Mouse (Mus musculus): ENCODE data around the gene Gpr158. TPM values are rescaled to one million over a fixed set of nuclear protein-coding genes. Genes with fewer than 3 reads are reported as not detected.

Gene Gpr158
- polyA plus RNA-seq, 1 experiment from 2014 or later, result 0.63 TPM

GRCm38 (mm10) chr2:21684736-21685135 lies 317.4 kb downstream of the Gpr158 start:
- no peak overlapping the region for H3K27ac ChIP-seq (ENCODE audit: low read depth, low read length)
- no peak overlapping the region for H3K9ac ChIP-seq (ENCODE audit: low read length)
- H3K4me2 ChIP-seq, result no peak overlapping the region
- no peaks in the 10 kb centered on the region for H3K27me3 ChIP-seq (ENCODE audit: control insufficient read depth, insufficient read depth, low read length)
- WGBS, result 87% methylated on average over 3 of the region's 3 CpGs
- DNase-seq (ENCODE audit: low spot score, missing footprints) (no peak), ATAC-seq (ENCODE audit: low FRiP score) (no peak)
- H3K4me1 ChIP-seq (ENCODE audit: control insufficient read depth, insufficient read depth, low read length), result no peaks in the 10 kb centered on the region
- H3K4me3 ChIP-seq (ENCODE audit: low read depth, low read length), result no peak overlapping the region
- no peaks in the 10 kb centered on the region for H3K36me3 ChIP-seq (ENCODE audit: control insufficient read depth, insufficient read depth, low read length)
- no peaks in the 10 kb centered on the region for H3K9me3 ChIP-seq (ENCODE audit: control insufficient read depth, low read length)

GRCm38 (mm10) chr2:21693128-21693527 lies 325.8 kb downstream of the Gpr158 start:
- Histone ChIP-seq H3K27ac (ENCODE audit: low read depth, low read length) (no peak overlapping the region), H3K4me1 (ENCODE audit: control insufficient read depth, insufficient read depth, low read length) (no peaks in the 10 kb centered on the region), H3K36me3 (ENCODE audit: control insufficient read depth, insufficient read depth, low read length) (no peaks in the 10 kb centered on the region), H3K9ac (ENCODE audit: low read length) (no peak overlapping the region), H3K4me2 (no peak overlapping the region), H3K9me3 (ENCODE audit: control insufficient read depth, low read length) (no peaks in the 10 kb centered on the region), H3K27me3 (ENCODE audit: control insufficient read depth, insufficient read depth, low read length) (no peaks in the 10 kb centered on the region), H3K4me3 (ENCODE audit: low read depth, low read length) (no peak overlapping the region)
- 91% methylated on average over 9 of the region's 9 CpGs for WGBS
- ATAC-seq (ENCODE audit: low FRiP score) (no peak), DNase-seq (ENCODE audit: low spot score, missing footprints) (no peak)

- ATAC-seq (ENCODE audit: low FRiP score), result no peak
- H3K9ac ChIP-seq (ENCODE audit: low read length), result no peak overlapping the region
- no peaks in the 10 kb centered on the region for H3K9me3 ChIP-seq (ENCODE audit: control insufficient read depth, low read length)
- no peaks in the 10 kb centered on the region for H3K4me1 ChIP-seq (ENCODE audit: control insufficient read depth, insufficient read depth, low read length)
- H3K27me3 ChIP-seq (ENCODE audit: control insufficient read depth, insufficient read depth, low read length), result no peaks in the 10 kb centered on the region
- H3K36me3 ChIP-seq (ENCODE audit: control insufficient read depth, insufficient read depth, low read length), result no peaks in the 10 kb centered on the region
- H3K27ac ChIP-seq (ENCODE audit: low read depth, low read length), result no peak overlapping the region
- no peak overlapping the region for H3K4me3 ChIP-seq (ENCODE audit: low read depth, low read length)
- WGBS, result 76% methylated on average over 5 of the region's 5 CpGs
- no peak for DNase-seq (ENCODE audit: low spot score, missing footprints)
- H3K4me2 ChIP-seq, result no peak overlapping the region
These were observed 326.7 kb downstream of the Gpr158 start for GRCm38 (mm10) chr2:21693807-21694594.

- Histone ChIP-seq H3K4me3 (ENCODE audit: low read depth, low read length) (no peak overlapping the region), H3K9ac (ENCODE audit: low read length) (no peak overlapping the region), H3K27me3 (ENCODE audit: control insufficient read depth, insufficient read depth, low read length) (no peaks in the 10 kb centered on the region), H3K4me2 (no peak overlapping the region), H3K9me3 (ENCODE audit: control insufficient read depth, low read length) (no peaks in the 10 kb centered on the region), H3K36me3 (ENCODE audit: control insufficient read depth, insufficient read depth, low read length) (no peaks in the 10 kb centered on the region), H3K4me1 (ENCODE audit: control insufficient read depth, insufficient read depth, low read length) (no peaks in the 10 kb centered on the region), H3K27ac (ENCODE audit: low read depth, low read length) (no peak overlapping the region)
- ATAC-seq (ENCODE audit: low FRiP score), result no peak
- no peak for DNase-seq (ENCODE audit: low spot score, missing footprints)
- 97% methylated on average over 4 of the region's 4 CpGs for WGBS
These were observed 360.7 kb downstream of the Gpr158 start for GRCm38 (mm10) chr2:21728075-21728474.

GRCm38 (mm10) chr2:21783721-21784120 lies 416.4 kb downstream of the Gpr158 start:
- 86% methylated on average over 2 of the region's 2 CpGs for WGBS
- no peaks in the 10 kb centered on the region for H3K9me3 ChIP-seq (ENCODE audit: control insufficient read depth, low read length)
- H3K4me1 ChIP-seq (ENCODE audit: control insufficient read depth, insufficient read depth, low read length), result no peaks in the 10 kb centered on the region
- H3K27ac ChIP-seq (ENCODE audit: low read depth, low read length), result no peak overlapping the region
- H3K4me2 ChIP-seq, result no peak overlapping the region
- no peak overlapping the region for H3K4me3 ChIP-seq (ENCODE audit: low read depth, low read length)
- no peak overlapping the region for H3K9ac ChIP-seq (ENCODE audit: low read length)
- H3K27me3 ChIP-seq (ENCODE audit: control insufficient read depth, insufficient read depth, low read length), result no peaks in the 10 kb centered on the region
- DNase-seq (ENCODE audit: low spot score, missing footprints), result no peak
- no peaks in the 10 kb centered on the region for H3K36me3 ChIP-seq (ENCODE audit: control insufficient read depth, insufficient read depth, low read length)
- no peak for ATAC-seq (ENCODE audit: low FRiP score)

- ATAC-seq (ENCODE audit: low FRiP score) (no peak), DNase-seq (ENCODE audit: low spot score, missing footprints) (no peak)
- H3K36me3 ChIP-seq (ENCODE audit: control insufficient read depth, insufficient read depth, low read length), result no peaks in the 10 kb centered on the region
- H3K27me3 ChIP-seq (ENCODE audit: control insufficient read depth, insufficient read depth, low read length), result no peaks in the 10 kb centered on the region
- no peak overlapping the region for H3K9ac ChIP-seq (ENCODE audit: low read length)
- 84% methylated on average over 2 of the region's 2 CpGs for WGBS
- no peak overlapping the region for H3K27ac ChIP-seq (ENCODE audit: low read depth, low read length)
- H3K4me1 ChIP-seq (ENCODE audit: control insufficient read depth, insufficient read depth, low read length), result no peaks in the 10 kb centered on the region
- H3K9me3 ChIP-seq (ENCODE audit: control insufficient read depth, low read length), result no peaks in the 10 kb centered on the region
- H3K4me3 ChIP-seq (ENCODE audit: low read depth, low read length), result no peak overlapping the region
- no peak overlapping the region for H3K4me2 ChIP-seq
These were observed 425.8 kb downstream of the Gpr158 start for GRCm38 (mm10) chr2:21793156-21793555.

- ATAC-seq (ENCODE audit: low FRiP score) (no peak), DNase-seq (ENCODE audit: low spot score, missing footprints) (no peak)
These were observed 432.3 kb downstream of the Gpr158 start for GRCm38 (mm10) chr2:21799616-21800015.

GRCm38 (mm10) chr2:21800045-21800444 lies 432.7 kb downstream of the Gpr158 start:
- H3K36me3 ChIP-seq (ENCODE audit: control insufficient read depth, insufficient read depth, low read length), result no peaks in the 10 kb centered on the region
- H3K9ac ChIP-seq (ENCODE audit: low read length), result no peak overlapping the region
- H3K9me3 ChIP-seq (ENCODE audit: control insufficient read depth, low read length), result no peaks in the 10 kb centered on the region
- DNase-seq (ENCODE audit: low spot score, missing footprints) (no peak), ATAC-seq (ENCODE audit: low FRiP score) (no peak)
- H3K4me1 ChIP-seq (ENCODE audit: control insufficient read depth, insufficient read depth, low read length), result no peaks in the 10 kb centered on the region
- no peak overlapping the region for H3K4me2 ChIP-seq
- no peak overlapping the region for H3K4me3 ChIP-seq (ENCODE audit: low read depth, low read length)
- no peak overlapping the region for H3K27ac ChIP-seq (ENCODE audit: low read depth, low read length)
- no peaks in the 10 kb centered on the region for H3K27me3 ChIP-seq (ENCODE audit: control insufficient read depth, insufficient read depth, low read length)

More at GRCm38 (mm10) chr2:21799616-21800015, 432.3 kb downstream of the Gpr158 start:
- Histone ChIP-seq H3K4me3 (ENCODE audit: low read depth, low read length) (no peak overlapping the region), H3K36me3 (ENCODE audit: control insufficient read depth, insufficient read depth, low read length) (no peaks in the 10 kb centered on the region), H3K9ac (ENCODE audit: low read length) (no peak overlapping the region), H3K9me3 (ENCODE audit: control insufficient read depth, low read length) (no peaks in the 10 kb centered on the region), H3K27me3 (ENCODE audit: control insufficient read depth, insufficient read depth, low read length) (no peaks in the 10 kb centered on the region), H3K4me1 (ENCODE audit: control insufficient read depth, insufficient read depth, low read length) (no peaks in the 10 kb centered on the region), H3K4me2 (no peak overlapping the region), H3K27ac (ENCODE audit: low read depth, low read length) (no peak overlapping the region)
- WGBS, result 80% methylated on average over 3 of the region's 3 CpGs

GRCm38 (mm10) chr2:21808510-21808909 lies 441.2 kb downstream of the Gpr158 start:
- no peak overlapping the region for H3K27ac ChIP-seq (ENCODE audit: low read depth, low read length)
- DNase-seq (ENCODE audit: low spot score, missing footprints), result no peak
- no peaks in the 10 kb centered on the region for H3K36me3 ChIP-seq (ENCODE audit: control insufficient read depth, insufficient read depth, low read length)
- no peak for ATAC-seq (ENCODE audit: low FRiP score)
- H3K9me3 ChIP-seq (ENCODE audit: control insufficient read depth, low read length), result no peaks in the 10 kb centered on the region
- no peaks in the 10 kb centered on the region for H3K27me3 ChIP-seq (ENCODE audit: control insufficient read depth, insufficient read depth, low read length)
- no peaks in the 10 kb centered on the region for H3K4me1 ChIP-seq (ENCODE audit: control insufficient read depth, insufficient read depth, low read length)
- no peak overlapping the region for H3K4me2 ChIP-seq
- WGBS, result 70% methylated on average over 2 of the region's 2 CpGs
- no peak overlapping the region for H3K9ac ChIP-seq (ENCODE audit: low read length)
- H3K4me3 ChIP-seq (ENCODE audit: low read depth, low read length), result no peak overlapping the region

Data from midbrain, embryonic 11.5 days (tissue).